Mouse (Mus musculus) cerebellum, adult 11 months (tissue): ENCODE measurements at regions not wholly inside any gene's neighbourhood (a gene's known extent, or its start where the extent isn't known, plus 50 kb on each side); places are given as distances from the start of the nearest gene placed in this dataset.
"Not testable (repeated sequence)": the region's sequence is repeated elsewhere in the genome, so short reads cannot be mapped to it uniquely, and the experiment has no call there.

Source experiments
- DNase-seq: peaks from one replicate; pipeline ENCODE4 v3.0.0; 2022

DNA sequence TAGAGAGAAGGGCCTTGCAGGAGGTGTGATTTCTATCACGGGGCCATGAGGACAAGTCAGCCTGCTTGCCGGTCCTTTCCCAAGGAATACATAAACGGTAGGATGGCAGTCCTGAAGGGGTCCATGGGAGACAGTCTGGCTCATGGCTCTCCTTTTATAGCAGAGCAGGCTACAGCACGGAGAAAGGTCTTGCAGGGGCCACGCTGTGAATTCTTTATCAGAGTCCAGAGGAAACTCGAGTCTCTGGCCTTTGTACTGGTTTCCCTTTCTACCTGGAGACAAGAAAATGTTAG lies 1984.0 kb downstream of the 4930444P10Rik start:
- DNase-seq = no peak

DNA sequence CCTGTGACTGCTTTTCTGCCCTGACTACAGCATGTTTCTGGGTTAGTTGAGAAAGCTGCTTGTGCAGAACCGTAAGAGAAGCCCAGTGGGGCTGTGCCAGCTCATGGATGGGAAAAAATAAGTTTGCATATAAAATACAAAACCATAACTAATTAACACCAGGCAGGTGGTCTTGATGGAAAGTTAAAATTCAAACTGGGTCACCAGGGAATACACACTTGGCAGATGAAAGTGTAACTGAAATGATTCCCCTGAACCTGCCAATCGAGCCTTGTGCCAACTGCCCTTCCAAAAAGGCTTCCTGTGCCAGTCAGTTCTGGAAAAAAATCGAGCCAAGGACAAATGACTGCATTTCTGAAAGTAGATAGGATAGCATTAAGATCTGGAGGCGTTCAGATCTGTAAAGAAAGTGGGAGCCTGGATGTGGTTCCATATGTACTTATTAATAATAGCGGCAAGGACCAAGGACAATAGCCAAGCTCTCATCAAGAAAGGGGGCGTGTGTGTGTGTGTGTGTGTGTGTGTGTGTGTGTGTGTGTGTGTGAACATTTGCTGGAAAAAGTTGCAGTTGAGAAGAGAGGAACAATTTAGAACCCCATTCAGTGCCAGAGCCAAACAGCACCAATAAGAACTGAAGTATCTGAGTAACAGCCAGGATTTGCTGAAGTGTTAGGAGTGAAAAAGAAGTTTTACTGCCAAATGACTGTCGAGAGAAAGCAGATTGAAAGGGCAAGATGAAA lies 1984.5 kb downstream of the 4930444P10Rik start:
- peak; percentile 9 for DNase-seq

DNA sequence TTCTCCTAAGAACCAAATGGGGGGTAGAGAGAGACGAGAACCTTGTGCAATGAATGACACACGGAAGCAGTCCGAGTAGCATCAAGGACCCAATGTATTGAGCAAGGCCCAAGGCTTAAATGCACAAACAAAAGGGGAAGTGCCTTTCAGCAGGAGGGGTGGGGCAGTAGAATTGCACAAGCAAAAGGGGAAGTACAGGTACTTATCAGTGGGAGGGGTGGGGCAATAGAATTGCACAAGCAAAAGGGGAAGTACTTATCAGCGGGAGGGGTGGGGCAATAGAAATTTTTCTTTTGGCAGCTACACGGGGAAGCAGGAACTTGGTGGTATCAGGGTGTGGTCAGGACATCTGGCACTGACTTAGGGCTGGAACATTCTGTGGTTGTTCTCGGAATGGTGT lies 1987.6 kb downstream of the 4930444P10Rik start:
- DNase-seq = not testable (repeated sequence)

GRCm38 (mm10) chr1:14104529-14104928 lies 1988.6 kb downstream of the 4930444P10Rik start:
- DNase-seq = no peak

DNA sequence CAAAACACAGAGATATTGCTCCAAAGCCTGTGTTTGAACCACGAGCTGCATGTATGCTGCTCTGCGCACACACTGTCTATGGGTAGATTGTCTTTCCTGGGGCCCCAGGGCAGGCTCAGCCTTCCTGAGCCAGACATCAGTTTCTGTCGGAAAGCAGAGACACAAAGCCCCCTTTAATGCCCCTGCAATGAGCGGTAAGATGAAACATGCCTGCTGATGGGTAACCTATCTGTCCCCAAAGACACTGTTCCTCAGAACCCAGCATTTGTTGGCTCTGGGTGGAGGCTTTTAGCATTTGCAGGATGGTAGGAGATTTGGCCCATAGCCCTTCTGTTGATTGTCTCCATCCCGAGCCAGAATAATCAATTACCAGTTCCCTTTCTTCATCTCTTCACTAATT lies 1994.1 kb downstream of the 4930444P10Rik start:
- no peak for DNase-seq

GRCm38 (mm10) chr1:14097567-14098228 lies 1995.4 kb downstream of the 4930444P10Rik start:
- no peak for DNase-seq

GRCm38 (mm10) chr1:14064856-14065255 lies 2028.3 kb downstream of the 4930444P10Rik start:
- no peak for DNase-seq

- no peak for DNase-seq
These were observed 2057.0 kb downstream of the 4930444P10Rik start for GRCm38 (mm10) chr1:14036163-14036562.

DNA sequence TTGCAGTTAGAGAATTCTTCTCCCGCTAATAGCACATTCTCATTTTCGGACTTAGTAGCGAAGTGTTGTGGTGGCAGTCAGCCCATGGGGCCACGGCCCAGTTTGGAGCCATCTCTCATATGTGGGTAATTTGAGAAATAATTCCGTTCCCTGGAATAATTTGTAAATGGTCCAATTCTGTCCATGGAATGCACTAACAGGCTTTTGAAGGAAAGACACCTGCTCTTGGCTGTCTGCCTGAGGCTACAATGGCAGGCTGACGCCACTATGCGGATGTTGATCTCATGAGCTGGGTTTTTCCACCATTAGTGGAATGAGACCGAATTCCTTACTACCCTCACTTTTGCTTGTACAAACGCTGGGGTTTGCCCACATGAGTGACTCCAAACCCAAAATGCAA lies 2081.6 kb downstream of the 4930444P10Rik start:
- no peak for DNase-seq

- no peak for DNase-seq
These were observed 2082.3 kb downstream of the 4930444P10Rik start for GRCm38 (mm10) chr1:14010789-14011188.

GRCm38 (mm10) chr1:14002550-14002949 lies 2090.6 kb downstream of the 4930444P10Rik start:
- DNase-seq = no peak

DNA sequence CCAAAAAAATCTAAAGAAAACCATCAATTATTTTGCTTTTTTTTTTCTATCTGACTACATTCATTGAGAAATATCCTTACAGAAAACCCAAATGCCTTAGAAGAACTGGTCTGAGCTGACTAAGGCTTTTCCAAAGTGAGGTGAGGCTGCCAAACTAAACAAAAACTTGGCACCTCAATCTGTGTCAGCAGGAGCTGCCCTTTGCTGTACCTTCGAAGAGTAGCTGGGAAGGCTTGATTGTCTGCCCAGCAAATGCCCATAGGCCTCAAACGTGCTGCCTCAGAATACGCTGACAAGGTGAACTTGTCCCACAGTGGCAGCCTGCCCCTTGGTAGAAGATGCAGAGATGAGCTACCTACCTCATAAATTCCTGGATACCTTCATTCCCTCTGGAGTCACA lies 2091.7 kb downstream of the 4930444P10Rik start:
- peak; percentile 2 for DNase-seq

- DNase-seq = peak; percentile 4
These were observed 2092.3 kb downstream of the 4930444P10Rik start for GRCm38 (mm10) chr1:14000605-14001395.

DNA sequence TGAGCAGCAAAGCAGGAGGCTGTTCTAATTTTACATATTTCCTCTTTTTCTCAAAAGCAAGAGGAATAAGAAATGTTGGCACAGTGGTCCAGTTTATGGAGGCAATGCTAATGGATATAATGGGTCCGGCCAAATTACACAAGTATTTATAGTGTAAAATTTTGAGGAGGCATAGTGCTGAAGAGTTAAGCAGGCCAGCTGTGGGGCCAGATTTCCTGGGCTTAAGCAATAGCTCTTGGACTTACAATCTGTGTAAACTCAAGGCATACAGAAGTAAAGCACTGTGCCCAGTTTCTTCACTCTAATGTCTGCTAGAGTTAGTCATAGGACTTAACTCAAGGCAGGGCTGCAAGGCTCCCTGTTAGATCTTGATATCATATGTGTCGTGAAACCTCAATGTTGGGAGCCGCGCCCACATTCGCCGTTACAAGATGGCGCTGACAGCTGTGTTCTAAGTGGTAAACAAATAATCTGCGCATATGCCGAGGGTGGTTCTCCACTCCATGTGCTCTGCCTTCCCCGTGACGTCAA lies 2094.9 kb downstream of the 4930444P10Rik start:
- no peak for DNase-seq

DNA sequence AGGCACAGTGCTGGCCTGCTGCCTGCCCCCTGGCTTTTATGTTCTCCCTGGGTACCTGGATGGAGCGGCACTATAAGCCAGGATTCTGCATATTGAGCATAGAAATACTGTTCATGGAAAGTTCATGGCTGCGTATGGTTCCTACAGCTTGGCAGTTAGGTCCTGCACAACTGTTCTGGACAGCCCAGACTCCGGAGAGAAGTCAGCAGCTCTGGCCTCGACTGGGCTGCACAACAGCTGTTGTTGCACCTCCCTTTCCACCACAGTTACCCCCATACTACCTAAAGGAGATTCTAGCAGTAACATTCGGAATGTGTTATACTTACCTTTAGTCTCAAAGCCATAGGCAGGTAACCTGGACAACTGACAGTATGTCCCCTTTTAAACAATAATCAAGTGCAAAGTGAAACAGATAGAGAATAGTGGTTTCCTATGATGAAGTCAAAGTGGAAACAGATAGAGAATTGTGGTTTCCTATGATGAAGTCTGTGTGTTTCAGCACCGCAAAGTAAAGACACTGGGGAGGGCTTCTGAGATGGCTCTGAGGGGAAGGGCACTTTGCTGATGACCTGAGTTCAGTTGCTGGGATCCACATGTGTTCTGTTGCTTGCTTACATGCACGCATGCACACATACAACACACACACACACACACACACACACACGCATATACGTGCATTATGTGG lies 2099.2 kb downstream of the 4930444P10Rik start:
- DNase-seq = no peak

DNA sequence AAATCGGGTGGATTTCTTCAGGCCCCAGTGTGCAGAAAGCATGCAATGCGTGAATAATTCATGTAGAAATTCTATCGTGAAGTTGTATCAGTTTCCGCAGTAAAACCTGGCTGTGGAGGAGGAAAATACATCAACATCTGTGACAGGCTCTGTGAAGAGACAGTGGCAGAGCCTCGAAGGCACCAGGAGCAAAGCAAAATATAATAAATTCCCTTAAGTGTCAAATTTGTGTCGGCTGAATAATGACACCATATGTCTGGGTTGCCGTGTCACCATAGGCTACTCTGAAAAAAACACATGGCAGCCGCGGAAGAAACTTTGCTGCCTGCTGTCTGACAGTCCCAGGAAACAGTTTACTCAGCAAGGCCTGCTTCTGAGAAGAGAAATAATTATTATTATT lies 2100.1 kb downstream of the 4930444P10Rik start:
- no peak for DNase-seq

GRCm38 (mm10) chr1:13989360-13989759 lies 2103.8 kb downstream of the 4930444P10Rik start:
- DNase-seq = no peak

- DNase-seq = no peak
These were observed 2108.3 kb downstream of the 4930444P10Rik start for GRCm38 (mm10) chr1:13984833-13985232.

GRCm38 (mm10) chr1:13980273-13980672 lies 2112.9 kb downstream of the 4930444P10Rik start:
- no peak for DNase-seq

DNA sequence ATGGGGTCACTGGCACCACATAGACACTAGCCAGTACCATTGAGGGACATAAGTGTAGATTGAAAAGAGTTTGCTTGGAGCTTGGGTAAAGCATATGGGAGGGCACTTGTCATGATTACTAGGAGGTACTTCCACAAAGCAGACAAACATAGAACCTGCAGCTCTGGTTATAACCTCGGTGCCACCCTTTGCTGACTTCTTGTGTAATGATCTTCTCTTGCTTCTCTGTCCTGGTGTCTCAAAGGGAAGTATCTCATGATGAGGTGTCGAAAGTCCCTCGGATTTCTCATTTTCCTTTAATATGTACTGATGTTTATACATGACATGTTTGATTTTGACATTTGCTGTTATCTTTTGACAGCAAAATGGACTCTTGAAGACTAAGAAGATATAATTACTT lies 2114.5 kb downstream of the 4930444P10Rik start:
- DNase-seq = no peak

- no peak for DNase-seq
These were observed 2115.9 kb downstream of the 4930444P10Rik start for GRCm38 (mm10) chr1:13977207-13977606.

- DNase-seq = no peak
These were observed 2143.9 kb downstream of the 4930444P10Rik start for GRCm38 (mm10) chr1:13949241-13949640.

DNA sequence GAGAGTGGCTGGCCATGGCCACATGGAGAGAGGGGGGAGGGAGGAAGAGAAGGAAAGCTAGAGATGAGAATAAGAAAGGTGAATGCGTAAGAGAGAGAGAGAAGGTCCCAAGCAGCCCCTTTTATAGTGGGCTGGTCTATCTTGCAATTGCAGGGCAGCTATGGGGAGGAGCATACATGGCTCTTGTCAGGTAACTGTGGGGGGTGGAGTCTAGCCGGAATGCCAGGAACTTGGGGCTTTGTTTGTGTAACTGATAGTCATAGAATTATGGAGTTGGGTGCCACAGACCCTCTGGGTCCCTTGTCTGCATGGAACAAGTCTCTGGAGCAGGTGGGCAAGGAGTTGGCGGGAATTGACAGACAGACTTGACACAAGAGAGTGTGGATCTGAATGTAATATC lies 2151.8 kb downstream of the 4930444P10Rik start:
- no peak for DNase-seq
